Mouse (Mus musculus) c-Kit-positive CD71-negative TER-119-negative erythroid progenitor cells, embryonic 14.5 days (primary cell): Measurements from ENCODE around the gene Syne3.

Experiments
- DNase-seq: peaks from one replicate; pipeline ENCODE4 v3.0.0-alpha.2; 2013; ENCODE audit warnings: low read depth

Syne3 gene

GRCm38 (mm10) chr12:105000487-105001283 lies 8.9 kb downstream of the Syne3 start:
- DNase-seq, result no peak

GRCm38 (mm10) chr12:104999171-104999570 lies 10.4 kb downstream of the Syne3 start:
- no peak for DNase-seq

GRCm38 (mm10) chr12:104998541-104998940 lies 11.1 kb downstream of the Syne3 start:
- no peak for DNase-seq

- no peak for DNase-seq
Measured at GRCm38 (mm10) chr12:104997641-104998293, 11.8 kb downstream of the Syne3 start.

DNA sequence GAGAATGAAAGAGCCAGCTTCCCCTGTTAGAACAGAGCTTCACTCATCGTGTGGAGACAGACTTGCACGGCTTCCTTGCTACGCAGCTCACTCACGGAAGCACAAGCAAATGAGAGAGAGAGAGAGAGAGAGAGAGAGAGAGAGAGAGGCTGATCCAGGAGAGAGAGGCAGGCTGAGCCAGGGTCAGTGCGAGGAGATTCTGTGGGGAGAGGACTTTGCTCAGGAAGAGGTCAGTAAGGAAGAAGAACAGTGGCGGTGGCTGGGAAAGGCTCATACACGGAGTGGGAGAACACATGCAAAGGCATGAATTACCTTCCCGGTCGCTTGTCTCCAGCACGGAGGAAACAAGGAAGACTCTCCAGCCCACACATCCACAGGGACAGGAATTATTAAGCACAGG lies 12.4 kb downstream of the Syne3 start:
- DNase-seq, result no peak

- no peak for DNase-seq
Measured at GRCm38 (mm10) chr12:104996012-104996728, 13.4 kb downstream of the Syne3 start.

- DNase-seq, result no peak
Measured at GRCm38 (mm10) chr12:104995259-104995876, 14.2 kb downstream of the Syne3 start.

GRCm38 (mm10) chr12:104992838-104993237 lies 16.8 kb downstream of the Syne3 start:
- DNase-seq, result no peak

DNA sequence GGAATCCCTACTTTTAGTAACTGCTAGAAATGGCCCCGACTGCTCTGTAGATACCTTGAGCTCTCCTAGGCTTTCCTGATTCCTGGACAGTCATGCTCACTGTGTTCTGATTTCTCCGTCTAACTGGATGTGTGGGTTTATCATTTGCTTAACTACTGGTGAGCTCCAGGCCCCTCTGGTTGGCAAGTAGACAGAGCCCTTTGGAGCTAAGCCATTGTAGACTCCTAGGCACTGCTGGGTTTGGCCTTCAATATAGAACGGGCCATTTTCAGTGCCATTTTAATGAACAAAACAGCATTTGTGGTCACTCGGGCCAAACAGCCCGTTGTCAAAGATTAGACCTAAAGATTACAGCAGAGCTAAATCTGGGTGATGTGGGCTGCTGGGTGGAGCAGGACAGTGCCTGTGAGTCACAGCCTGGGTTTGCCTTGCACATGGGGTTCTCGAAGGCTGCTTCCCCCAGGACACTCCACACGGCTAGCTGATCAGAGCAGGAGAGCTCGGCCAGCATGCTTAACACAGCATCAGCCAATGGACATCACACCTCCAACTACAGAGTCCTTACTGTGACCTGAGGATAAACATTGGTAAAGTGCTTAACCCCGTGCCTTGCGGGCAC lies 17.4 kb downstream of the Syne3 start:
- no peak for DNase-seq

- DNase-seq, result no peak
Measured at GRCm38 (mm10) chr12:104990741-104991454, 18.7 kb downstream of the Syne3 start.

- DNase-seq, result no peak
Measured at GRCm38 (mm10) chr12:104987936-104988335, 21.7 kb downstream of the Syne3 start.

DNA sequence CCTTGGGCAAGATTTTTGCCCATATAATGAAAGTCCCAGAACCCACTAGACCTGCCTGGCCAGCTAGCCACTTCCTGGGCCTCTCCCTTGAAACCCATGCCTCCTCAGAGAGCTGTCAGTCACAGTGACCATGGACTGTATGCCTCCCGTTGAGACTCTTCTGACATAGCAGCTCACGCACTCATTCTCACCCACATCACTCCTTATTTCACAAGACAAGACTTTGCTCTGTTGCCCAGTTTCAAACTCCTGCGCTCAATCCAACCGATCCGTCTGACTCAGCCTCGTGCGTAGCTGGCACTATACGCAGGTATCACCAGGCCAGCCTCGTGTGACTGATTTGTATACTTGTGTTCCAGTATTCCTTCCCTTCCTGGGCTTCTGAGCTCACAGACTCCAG lies 22.8 kb downstream of the Syne3 start:
- DNase-seq, result no peak

- no peak for DNase-seq
Measured at GRCm38 (mm10) chr12:104986001-104986400, 23.6 kb downstream of the Syne3 start.

- DNase-seq, result no peak
Measured at GRCm38 (mm10) chr12:104985088-104985487, 24.5 kb downstream of the Syne3 start.

DNA sequence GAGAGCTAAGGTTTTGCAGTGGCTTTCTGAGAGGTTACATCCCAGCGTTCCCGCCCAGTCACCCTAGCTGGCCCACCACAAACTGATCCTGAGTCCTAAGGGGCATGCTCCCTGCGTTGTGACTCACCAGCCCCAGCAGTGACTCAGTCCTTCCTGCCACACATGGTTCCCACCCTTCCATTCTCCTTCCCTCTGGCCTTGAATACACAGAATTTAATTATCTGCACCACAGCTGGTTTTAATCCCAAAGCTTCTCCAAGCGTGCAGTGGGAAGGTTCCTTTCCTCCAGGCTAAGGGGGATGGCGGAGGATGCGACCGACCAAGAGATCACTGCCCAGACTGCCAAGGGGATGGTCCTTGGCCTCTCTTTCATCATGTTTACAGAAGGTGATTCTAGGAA lies 26.1 kb downstream of the Syne3 start:
- DNase-seq, result no peak

DNA sequence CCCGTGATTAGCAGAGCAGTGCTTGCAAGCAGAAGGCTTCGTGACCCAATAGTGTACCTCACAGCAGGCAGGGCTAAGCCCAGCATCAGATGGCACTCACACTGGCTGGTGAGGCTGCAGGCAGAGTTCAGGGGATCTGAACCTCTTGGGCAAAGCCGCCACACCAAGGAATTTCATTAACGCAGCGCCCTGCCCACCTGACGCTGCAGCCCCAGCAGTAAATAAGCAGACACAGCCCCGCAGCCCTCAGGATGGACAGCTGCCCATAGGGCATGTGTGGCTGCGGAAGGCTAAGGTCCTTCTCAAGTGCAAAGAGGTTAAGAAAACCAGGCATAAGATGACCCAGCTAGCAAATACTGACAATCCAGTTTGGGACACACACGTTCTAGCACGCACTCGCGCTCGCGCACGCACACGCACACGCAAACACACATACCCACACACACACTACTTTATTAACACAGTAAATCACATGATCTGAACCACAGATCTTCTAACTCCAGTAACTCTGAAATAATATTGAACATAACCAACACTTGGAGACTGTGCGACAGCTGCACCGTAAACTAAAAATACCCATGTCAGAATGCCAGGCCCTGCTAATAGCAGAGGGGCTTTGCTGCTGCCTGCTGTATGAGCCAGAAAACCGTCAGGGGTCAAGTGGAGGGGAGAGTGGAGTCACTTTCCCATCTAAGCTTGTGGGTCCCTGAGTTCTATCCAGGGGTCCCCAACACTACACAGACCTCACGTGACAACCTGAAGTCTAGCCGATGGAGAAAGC lies 30.5 kb downstream of the Syne3 start:
- no peak for DNase-seq

DNA sequence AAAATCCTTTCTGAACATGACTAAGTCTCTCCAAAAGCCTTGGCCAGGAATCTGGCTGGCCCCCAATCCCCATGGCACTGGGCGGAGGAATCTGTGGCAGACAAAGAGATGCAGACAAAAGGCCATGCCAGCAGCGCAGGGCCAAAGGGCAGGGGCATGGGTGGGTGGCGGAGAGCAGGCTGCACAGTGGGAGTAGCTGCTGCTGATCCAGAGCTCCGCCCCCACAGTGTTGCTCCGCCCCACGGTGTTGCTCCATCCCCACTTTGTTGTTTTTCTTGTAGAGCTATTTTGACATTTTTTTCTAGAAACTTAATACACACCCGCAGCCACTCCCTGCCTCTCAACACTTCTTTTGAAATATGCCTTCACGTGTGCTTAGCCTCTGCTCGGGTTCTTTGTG lies 31.2 kb downstream of the Syne3 start:
- DNase-seq, result no peak

DNA sequence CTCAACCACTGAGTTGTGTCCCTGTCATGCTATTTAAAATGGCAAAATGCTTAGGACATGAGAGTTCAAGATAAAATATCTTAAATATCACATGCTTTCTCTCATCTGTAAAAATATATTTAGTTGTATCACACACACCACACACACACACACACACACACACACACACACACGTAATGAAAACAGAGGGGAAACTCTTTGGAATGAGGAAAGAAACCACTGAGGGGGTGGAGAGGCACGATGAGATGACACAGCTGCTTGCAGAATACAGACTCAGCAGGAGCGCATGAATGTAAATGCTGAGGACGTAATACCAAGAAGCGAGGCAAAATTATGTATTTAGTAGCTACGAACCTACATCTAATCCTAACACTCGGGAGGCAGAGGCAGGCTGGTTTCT lies 32.7 kb downstream of the Syne3 start:
- DNase-seq, result no peak

- DNase-seq, result no peak
Measured at GRCm38 (mm10) chr12:104976331-104976817, 33.2 kb downstream of the Syne3 start.

DNA sequence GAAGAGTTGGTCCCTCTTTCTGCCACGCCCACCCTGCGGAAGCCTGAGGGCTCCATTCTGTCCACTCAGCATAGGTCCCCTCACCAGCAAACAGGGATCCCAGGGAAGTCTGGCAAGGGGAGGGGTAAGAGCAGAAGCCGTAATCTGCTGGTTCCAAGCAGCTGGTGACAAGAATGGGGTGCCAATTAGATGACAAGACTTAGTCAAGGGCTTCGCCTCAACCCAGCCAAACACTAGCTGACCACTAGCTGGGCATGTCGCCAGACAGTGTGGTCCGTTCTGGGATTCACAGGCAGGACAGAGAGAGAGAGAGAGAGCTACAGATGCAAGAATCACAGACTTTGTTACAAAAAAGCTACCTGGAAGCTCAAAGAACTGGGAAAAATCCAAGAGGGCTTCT lies 36.7 kb downstream of the Syne3 start:
- DNase-seq, result no peak
